Mouse (Mus musculus) central nervous system, embryonic 18 days (tissue): ENCODE measurements around the gene 2010003K11Rik. TPM values are rescaled to one million over a fixed set of nuclear protein-coding genes. Genes with fewer than 3 reads are reported as not detected.

Source experiments
- polyA plus RNA-seq: library from polyadenylated mRNA; depleted of rRNA; stranded (reverse); fragments of >200 nt; gene quantifications from 2 replicates; pipeline ENCODE4 v1.2.3, GENCODE M21; 2012; rRNA removed

Gene 2010003K11Rik
- 0.11 TPM in 1 of 2 replicates, not detected in the other for polyA plus RNA-seq

DNA sequence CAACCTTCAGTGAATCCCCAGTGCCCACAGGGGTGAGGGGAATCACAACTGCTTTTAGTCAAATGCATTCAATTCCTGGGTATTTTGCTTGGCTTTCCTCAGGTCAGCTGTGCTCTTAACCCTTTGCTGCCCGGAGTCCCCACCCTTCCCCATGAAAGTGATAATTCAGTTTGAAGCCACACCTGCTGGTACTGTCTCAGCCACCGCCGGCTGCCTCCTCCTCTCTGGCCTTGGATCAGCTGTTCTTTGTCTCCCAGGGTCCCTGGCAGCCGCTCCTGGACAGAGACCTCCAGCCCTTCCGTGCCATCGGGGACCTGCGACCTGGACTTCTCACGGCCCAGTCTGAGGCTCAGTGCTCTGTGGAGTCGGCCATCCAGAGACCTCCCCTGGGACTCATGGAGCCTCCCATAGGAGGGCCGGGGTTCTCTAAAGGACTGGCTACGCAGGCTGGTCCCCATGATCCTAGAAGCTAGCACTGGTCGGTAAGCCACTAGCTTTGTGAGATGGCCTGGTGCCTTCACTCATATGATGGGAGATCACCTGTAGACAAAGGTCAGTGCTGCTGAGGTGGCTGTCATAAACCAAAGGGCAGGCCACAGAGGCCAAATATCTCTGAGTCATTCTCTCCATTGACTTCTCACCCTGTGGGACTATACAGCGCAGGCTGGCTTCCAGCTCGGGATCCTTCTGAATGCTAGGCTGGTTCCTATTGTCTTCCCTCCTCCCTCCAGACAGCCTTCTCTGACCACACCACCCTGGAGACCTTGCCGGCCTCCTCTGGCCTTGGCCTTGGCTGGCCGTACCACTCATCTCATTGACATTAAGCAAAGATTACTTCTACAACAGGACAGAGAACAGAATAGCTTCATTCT lies at the start of gene 2010003K11Rik:
Gene 2010003K11Rik (minus strand): TSS at position 522 of the 872 bp plus-strand sequence.

DNA sequence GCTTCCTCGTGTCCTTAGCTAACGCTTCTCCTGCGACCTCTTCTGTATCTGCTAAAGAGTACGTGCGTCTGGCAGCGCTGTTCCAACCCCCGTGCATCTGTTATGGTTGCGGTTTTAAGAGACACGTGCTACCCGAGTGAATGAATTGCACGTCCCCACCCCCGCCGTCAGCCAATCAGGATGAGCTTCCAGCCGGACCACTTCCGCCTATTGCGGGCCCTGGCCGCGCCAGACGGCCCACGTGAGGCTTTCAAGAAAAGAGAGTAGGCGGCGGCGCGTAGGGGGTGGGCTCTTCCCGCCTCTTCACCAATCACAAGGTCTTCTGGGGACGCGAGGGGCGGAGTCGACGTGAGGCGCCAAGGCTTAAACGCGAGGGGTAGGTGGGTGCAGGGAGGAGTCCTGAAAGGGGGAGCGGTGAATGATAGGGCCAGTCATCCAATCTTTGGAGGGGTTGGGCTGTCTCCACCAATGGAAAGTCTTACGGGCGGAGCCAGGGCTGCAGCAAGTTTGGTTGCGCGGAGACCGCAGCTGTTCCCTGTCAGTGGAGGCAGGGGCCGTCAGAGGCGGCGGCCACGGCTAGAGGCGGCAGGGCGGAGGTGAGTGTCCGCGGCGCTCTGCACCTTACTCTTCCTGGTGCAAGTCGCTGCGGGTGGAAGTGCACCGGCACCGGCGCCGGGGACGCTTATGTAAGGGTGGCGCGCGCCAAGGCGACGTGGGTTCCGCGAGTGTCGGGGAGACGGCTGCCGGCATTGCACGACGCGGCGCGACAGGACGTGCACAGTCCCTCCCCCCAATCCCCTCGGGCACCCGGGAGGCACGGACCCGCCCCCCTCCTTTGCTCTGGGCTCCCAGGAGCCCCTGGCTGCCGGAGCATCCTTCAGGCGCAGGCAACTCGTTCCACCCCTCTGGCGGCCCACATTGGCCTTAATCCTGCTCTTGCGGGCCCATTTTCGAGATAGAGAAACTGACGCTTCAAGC lies 11.9 kb upstream of the 2010003K11Rik start, which contains the start of gene Pcx:
Gene Pcx (plus strand): TSS at position 487 of the 978 bp plus-strand sequence.

DNA sequence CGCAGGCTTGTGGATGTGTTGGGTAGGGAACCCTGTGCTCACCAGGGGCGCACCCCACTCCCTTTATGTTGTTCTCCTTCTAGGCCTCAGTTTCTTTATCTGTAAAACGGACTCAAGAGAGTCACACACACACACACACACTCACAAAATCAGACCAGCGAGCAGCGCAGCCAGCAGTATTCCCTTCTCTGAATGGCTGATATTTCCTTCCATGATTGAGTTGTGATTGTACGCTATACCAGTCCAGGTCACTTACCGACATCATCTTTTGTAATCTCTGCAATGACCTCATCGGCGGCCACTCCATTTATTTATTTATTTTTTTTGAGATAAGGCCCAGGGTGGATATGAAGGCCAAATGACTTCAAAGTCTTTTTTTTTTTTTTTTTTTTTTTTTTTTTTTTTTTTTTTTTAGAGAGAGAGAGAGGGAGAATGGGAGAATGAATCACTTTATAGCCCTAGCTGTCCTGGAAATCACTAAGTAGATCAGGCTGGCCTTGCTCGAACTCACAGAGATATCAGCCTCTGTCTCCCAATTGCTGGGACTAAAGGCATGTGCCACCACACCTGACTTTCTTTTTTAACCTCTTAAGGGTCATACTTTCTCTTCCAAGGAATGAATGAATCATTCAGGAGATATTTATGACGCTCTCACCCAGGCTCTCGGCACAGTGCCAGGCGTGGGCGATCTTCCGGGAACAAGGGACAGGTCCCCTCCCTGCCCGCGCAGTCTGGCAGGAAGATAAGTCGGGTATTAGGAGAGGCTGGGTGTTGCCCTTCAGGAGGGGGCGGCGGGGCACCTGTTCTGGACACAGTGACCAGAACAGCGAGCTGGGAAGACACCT lies 20.8 kb downstream of the 2010003K11Rik start, which contains the start of gene Syt12:
Gene Syt12 (minus strand): TSS at position 103 of the 845 bp plus-strand sequence.

Other genes with a start within 250 kb of the 2010003K11Rik start
- 75.1 and 87.8 TPM in 2 replicates for gene Ssh3, start 229.4 kb downstream of the 2010003K11Rik start, polyA plus RNA-seq
- gene Ankrd13d, start 215.4 kb downstream of the 2010003K11Rik start, polyA plus RNA-seq = 85.6 and 86.4 TPM in 2 replicates
- 118 and 127 TPM in 2 replicates for gene Grk2, start 192.4 kb downstream of the 2010003K11Rik start, polyA plus RNA-seq
- gene Kdm2a, start 100.3 kb downstream of the 2010003K11Rik start, polyA plus RNA-seq = 66.0 and 69.0 TPM in 2 replicates
- 2.9 and 3.9 TPM in 2 replicates for gene Rhod, start 59.2 kb downstream of the 2010003K11Rik start, polyA plus RNA-seq
- gene Syt12, start 21.1 kb downstream of the 2010003K11Rik start, polyA plus RNA-seq = 3.8 and 4.3 TPM in 2 replicates
- gene Pcx, start 11.9 kb upstream of the 2010003K11Rik start, polyA plus RNA-seq = 16.8 and 17.9 TPM in 2 replicates
- 70.1 and 75.0 TPM in 2 replicates for gene Lrfn4, start 117.1 kb upstream of the 2010003K11Rik start, polyA plus RNA-seq
- gene Rce1, start 127.1 kb upstream of the 2010003K11Rik start, polyA plus RNA-seq = 62.2 and 64.2 TPM in 2 replicates
- gene Gm960, start 200.1 kb upstream of the 2010003K11Rik start, polyA plus RNA-seq = 7.5 and 7.7 TPM in 2 replicates
- gene Sptbn2, start 212.6 kb upstream of the 2010003K11Rik start, polyA plus RNA-seq = 36.9 and 40.5 TPM in 2 replicates